Mouse (Mus musculus) heart, postnatal 4 days (tissue): ENCODE measurements around the gene Akr7a5. TPM values are rescaled to one million over a fixed set of nuclear protein-coding genes. Genes with fewer than 3 reads are reported as not detected.

Experiments
- DNase-seq: peaks from one replicate; pipeline ENCODE4 v3.0.0; 2021
- microRNA-seq, 2 experiments: library from miRNA; unstranded; fragments of <30 nt; microRNA quantifications; one replicate each; pipeline ENCODE4 v1.2.0; 2021 to 2022
- total RNA-seq, 2 experiments: library from RNA; stranded (reverse); gene quantifications; 2 replicates each; pipeline ENCODE4 v1.2.3; 2021

Akr7a5 gene
- total RNA-seq, 2 experiments from 2014 or later: 28.4 to 32.9 TPM

GRCm38 (mm10) chr4:139352832-139353231 is 42.3 kb downstream of the Akr7a5 start:
- DNase-seq: no peak

- DNase-seq: no peak
These were observed 46.7 kb downstream of the Akr7a5 start for GRCm38 (mm10) chr4:139357211-139357610.

GRCm38 (mm10) chr4:139360761-139361548 is 50.4 kb downstream of the Akr7a5 start:
- DNase-seq: no peak

GRCm38 (mm10) chr4:139367336-139367735 is 56.8 kb downstream of the Akr7a5 start:
- no peak for DNase-seq

Small RNA genes within 50 kb of the gene (microRNA-seq; reads per million reads assigned to microRNA genes)
- 0 to 0.69 reads per million in 2 experiments for gene Gm24245
- 0 to 0.35 reads per million in 2 experiments for gene Gm25732

Other genes starting within 250 kb of the Akr7a5 start
- gene Htr6, start 235.2 kb upstream of the Akr7a5 start, total RNA-seq: not detected
- 10 to 100 TPM; 19.6 to 20.8 TPM for gene Nbl1, start 217.8 kb upstream of the Akr7a5 start, total RNA-seq
- 100 to 1,000 TPM; 588 to 656 TPM for gene Minos1, start 179.6 kb upstream of the Akr7a5 start, total RNA-seq
- gene Capzb, start 117.8 kb upstream of the Akr7a5 start, total RNA-seq: 100 to 1,000 TPM; 423 to 429 TPM
- 1 to 10 TPM; 3.9 TPM for gene Pqlc2, start within 50 bp of the Akr7a5 start, total RNA-seq
- gene Mrto4, start 41.8 kb downstream of the Akr7a5 start, total RNA-seq: 10 to 100 TPM; 46.5 to 47.7 TPM
- gene Emc1, start 41.8 kb downstream of the Akr7a5 start, total RNA-seq: 10 to 100 TPM; 46.8 to 50.1 TPM
- 100 to 1,000 TPM; 124 to 126 TPM for gene Ubr4, start 41.9 kb downstream of the Akr7a5 start, total RNA-seq
- 10 to 100 TPM; 14.2 to 14.6 TPM for gene Iffo2, start 219.8 kb downstream of the Akr7a5 start, total RNA-seq